Mouse (Mus musculus) bone marrow macrophage, adult 2 months (primary cell): ENCODE measurements around the gene Arl6ip5.

Experiments
- CTCF ChIP-seq: IDR thresholded peaks from 2 replicates; pipeline ENCODE4 v1.5.1; 2012; ENCODE audit warnings: low read depth, mild to moderate bottlenecking, low read length, moderate library complexity
- POLR2A ChIP-seq: IDR thresholded peaks from 2 replicates; pipeline ENCODE4 v1.6.1; 2012; ENCODE audit warnings: mild to moderate bottlenecking, low read depth, low read length, borderline replicate concordance

DNA sequence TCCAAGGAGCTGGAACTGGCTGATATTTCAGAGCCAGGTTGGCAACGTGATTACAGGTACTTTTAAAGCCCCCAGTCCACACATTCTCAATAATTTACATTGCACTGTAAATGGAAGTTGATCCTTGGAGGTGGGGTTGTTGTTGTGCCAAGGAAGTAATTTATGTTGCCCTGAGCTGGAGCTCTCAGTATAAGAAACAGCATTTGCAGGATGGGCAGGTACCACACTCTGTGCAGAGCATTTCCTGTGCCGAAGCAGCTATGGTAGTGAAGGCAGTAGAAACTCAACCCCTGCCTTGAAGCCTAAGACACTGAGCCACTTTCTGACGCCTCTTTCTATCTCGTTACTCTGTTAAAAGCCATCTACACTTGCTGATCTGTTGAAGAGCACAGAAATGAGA, 65.3 kb downstream of the Arl6ip5 start:
- TF ChIP-seq POLR2A (no peak), CTCF (no peak)
